Mouse (Mus musculus) liver, adult 2 months (tissue): ENCODE results near the gene Uggt1.

ENCODE experiments used
- CTCF ChIP-seq: fragments of 200-500 bp; IDR thresholded peaks from 2 replicates; pipeline ENCODE4 v1.5.1; 2011; ENCODE audit warnings: low read depth, low read length, control low read depth
- POLR2A ChIP-seq: fragments of 200-500 bp; IDR thresholded peaks from 2 replicates; pipeline ENCODE4 v1.6.1; 2011; ENCODE audit warnings: low read length, control low read depth; ENCODE audit not compliant: insufficient read depth; ENCODE audit errors: extremely low read depth

- TF ChIP-seq CTCF (no peak), POLR2A (peak; percentile 39; the same call in 1 of the 2 replicates)
Measured at GRCm38 (mm10) chr1:36273288-36273687, 28.8 kb upstream of the Uggt1 start.
